Mouse (Mus musculus): ENCODE measurements around the gene Dnaja2.

- TF ChIP-seq CTCF (IDR thresholded peaks at IDR 0.05; ENCODE audit: borderline replicate concordance, extremely low read depth, insufficient read depth, insufficient read length) (0 out of 2 replicates have a peak, but pooled peaks have one; percentile 11), POLR2A (IDR thresholded peaks at IDR 0.05; ENCODE audit: borderline replicate concordance, extremely low read depth, insufficient read depth, insufficient read length, poor library complexity, severe bottlenecking) (no peak)
Observed at GRCm38 (mm10) chr8:85508661-85509060, 46.5 kb downstream of the Dnaja2 start.

Measured in brain, embryonic 14.5 days (tissue).